Mouse (Mus musculus) megakaryocyte, embryonic 14.5 days (primary cell): ENCODE data around the gene Top3a. TPM values are rescaled to one million over a fixed set of nuclear protein-coding genes. Genes with fewer than 3 reads are reported as not detected.

Experiments used
- H3K27me3 ChIP-seq: replicated peaks from 2 replicates; pipeline ENCODE3; 2012; ENCODE audit warnings: inconsistent platforms
- H3K36me3 ChIP-seq: replicated peaks from 2 replicates; pipeline ENCODE3; 2012; ENCODE audit warnings: low read length, inconsistent platforms, mixed read lengths
- H3K4me1 ChIP-seq: 2 replicates; pipeline ENCODE4 v1.6.1; 2012; ENCODE audit warnings: inconsistent platforms
- H3K4me3 ChIP-seq: replicated peaks from 2 replicates; pipeline ENCODE3; 2012; ENCODE audit warnings: moderate library complexity, mild to moderate bottlenecking, inconsistent platforms
- H3K9me3 ChIP-seq: 2 replicates; pipeline ENCODE4 v1.6.1; 2012; ENCODE audit warnings: inconsistent platforms
- FLI1 ChIP-seq: IDR thresholded peaks from 2 replicates; pipeline ENCODE4 v1.6.1; 2012; ENCODE audit warnings: low read length, inconsistent platforms, mixed read lengths
- GATA1 ChIP-seq: IDR thresholded peaks from 3 replicates; pipeline ENCODE4 v1.6.1; 2012; ENCODE audit warnings: mixed read lengths, low read length, inconsistent platforms, borderline replicate concordance
- polyA plus RNA-seq: library from polyadenylated mRNA; stranded (reverse); fragments of >175 nt; gene quantifications from 2 replicates; pipeline ENCODE4 v1.2.3, GENCODE M21; 2012; ENCODE audit warnings: low replicate concordance; ENCODE audit not compliant: insufficient read depth

The Top3a gene
- polyA plus RNA-seq, 1 experiment: 1.9 TPM

DNA sequence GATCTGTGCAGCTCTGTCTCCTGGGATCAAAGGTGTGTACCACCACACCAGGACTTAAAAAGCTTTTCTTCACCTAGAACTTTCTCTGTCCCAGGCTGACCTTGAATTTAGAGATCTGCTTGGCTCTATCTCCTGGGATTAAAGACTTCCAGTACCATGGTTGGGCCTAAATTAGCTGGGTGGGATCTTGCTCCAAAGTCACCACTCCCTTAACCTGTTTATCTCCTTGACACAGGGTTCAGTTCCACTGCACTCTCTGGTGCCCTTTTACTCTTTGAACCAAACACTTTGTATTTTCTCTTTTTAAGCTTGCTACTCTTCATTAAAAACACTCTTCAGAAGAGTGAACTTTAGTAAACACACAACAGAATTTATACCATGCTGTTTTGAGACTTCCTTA, 39.7 kb downstream of the Top3a start:
- H3K4me3 ChIP-seq: no peak overlapping the region
- TF ChIP-seq FLI1: no peak
- TF ChIP-seq GATA1: no peak
- peaks cover 13% of the 10 kb centered on the region for H3K9me3 ChIP-seq
- peaks cover 67% of the 10 kb centered on the region for H3K36me3 ChIP-seq
- H3K27me3 ChIP-seq: no peaks in the 10 kb centered on the region
- peaks cover 18% of the 10 kb centered on the region for H3K4me1 ChIP-seq

DNA sequence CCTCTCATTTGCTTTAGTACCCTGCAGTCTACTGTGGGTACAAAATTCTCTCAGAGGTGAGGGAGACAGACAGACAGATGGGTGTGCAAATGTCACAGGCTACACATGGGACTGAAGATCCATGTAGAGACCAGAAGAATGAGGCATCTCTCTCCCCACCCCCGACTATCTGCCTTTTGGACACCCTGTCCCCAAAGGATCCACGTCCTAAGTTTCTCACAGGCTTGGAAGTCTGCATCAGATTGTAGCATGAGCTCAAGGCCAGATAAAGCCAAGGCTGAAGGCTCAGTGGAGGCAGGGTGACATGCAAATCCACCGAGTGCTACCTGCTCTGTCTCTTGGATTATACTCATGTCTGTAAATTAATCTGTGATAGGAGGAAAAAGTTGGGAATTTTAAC, 40.7 kb downstream of the Top3a start:
- Histone ChIP-seq H3K27me3 (no peaks in the 10 kb centered on the region), H3K4me3 (no peak overlapping the region), H3K36me3 (peaks cover 67% of the 10 kb centered on the region), H3K9me3 (peaks cover 13% of the 10 kb centered on the region), H3K4me1 (peaks cover 18% of the 10 kb centered on the region)
- TF ChIP-seq GATA1: no peak
- no peak for TF ChIP-seq FLI1

DNA sequence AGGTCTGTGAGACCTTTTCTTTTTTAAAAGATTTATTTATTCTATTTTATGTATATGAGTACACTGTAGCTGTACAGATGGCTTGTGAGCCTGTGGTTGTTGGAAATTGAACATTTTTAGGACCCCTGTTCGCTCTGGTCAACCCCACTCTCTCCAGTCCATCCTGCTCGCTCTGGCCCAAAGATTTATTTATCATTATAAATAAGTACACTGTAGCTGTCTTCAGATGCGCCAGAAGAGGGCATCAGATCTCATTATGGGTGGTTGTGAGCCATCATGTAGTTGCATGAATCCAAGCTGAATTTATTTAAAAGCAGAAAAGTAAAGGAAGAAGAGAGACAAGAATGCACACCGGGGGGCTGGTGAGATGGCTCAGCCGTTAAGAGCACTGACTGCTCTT, 42.0 kb downstream of the Top3a start:
- TF ChIP-seq FLI1 (no peak), GATA1 (no peak)
- H3K36me3 ChIP-seq: peaks cover 67% of the 10 kb centered on the region
- peaks cover 22% of the 10 kb centered on the region for H3K4me1 ChIP-seq
- no peak overlapping the region for H3K4me3 ChIP-seq
- H3K27me3 ChIP-seq: no peaks in the 10 kb centered on the region
- H3K9me3 ChIP-seq: peaks cover 13% of the 10 kb centered on the region

DNA sequence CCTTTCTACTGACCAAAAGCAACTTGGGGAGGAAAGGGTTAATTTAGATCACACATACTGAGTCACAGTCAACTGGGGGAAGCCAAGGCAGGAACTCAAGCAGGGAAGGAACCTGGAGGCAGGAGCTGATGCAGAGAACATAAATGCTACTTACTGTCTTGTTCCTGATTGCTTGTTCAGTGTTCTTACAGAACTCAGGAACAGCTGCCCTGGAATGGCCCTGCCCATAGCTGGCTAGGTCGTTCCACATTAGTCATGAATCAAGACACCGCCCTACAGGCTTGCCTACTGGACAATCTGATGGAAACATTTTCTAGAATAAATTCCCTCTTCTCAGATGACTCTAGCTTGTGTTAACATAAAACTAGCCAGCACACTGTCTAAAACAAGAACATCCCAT, 43.0 kb downstream of the Top3a start:
- TF ChIP-seq FLI1: no peak
- no peak for TF ChIP-seq GATA1
- H3K27me3 ChIP-seq: no peaks in the 10 kb centered on the region
- peaks cover 61% of the 10 kb centered on the region for H3K36me3 ChIP-seq
- no peak overlapping the region for H3K4me3 ChIP-seq
- peaks cover 13% of the 10 kb centered on the region for H3K9me3 ChIP-seq
- peaks cover 26% of the 10 kb centered on the region for H3K4me1 ChIP-seq

DNA sequence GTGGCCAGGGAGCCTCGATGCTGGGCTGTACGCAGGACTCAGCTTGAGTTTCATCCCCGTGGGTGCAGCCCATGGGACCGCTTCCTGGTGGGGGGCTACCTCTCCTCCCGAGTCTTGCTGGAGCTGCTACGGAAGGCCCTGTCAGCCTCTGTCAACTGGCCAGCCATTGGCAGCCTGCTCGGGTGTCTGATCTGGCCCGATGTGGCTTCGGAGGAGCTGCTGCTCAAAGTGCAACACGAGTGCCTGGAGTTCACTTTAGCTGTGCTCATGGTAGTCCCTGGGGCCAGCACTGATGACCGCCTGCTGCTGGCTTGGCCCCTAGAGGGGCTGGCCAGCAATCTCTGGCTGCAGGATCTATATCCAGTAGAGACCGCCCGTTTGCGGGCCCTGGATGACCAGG, 45.9 kb downstream of the Top3a start:
- Histone ChIP-seq H3K4me3 (no peak overlapping the region), H3K36me3 (peaks cover 47% of the 10 kb centered on the region), H3K9me3 (no peaks in the 10 kb centered on the region), H3K4me1 (peaks cover 48% of the 10 kb centered on the region), H3K27me3 (no peaks in the 10 kb centered on the region)
- no peak for TF ChIP-seq FLI1
- TF ChIP-seq GATA1: no peak

DNA sequence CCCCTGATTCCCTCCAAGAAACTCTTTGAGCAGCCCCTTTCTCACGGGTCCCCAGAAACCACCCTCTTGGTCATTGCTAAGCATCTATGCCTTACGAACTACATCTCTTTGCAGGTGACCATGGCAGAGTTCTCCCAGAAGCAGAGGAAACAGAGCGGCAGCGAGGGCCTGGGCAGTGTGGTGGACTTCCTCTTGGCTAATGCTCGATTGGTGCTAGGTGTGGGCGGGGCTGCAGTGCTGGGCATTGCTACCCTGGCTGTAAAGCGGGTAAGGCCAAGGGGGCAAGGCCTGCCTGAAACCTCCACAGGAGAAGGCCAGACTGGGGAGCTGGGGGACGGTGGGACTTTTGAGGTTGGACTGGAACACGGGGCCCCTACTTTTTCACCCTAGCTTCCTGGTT, 47.0 kb downstream of the Top3a start:
- Histone ChIP-seq H3K9me3 (no peaks in the 10 kb centered on the region), H3K4me3 (no peak overlapping the region), H3K27me3 (no peaks in the 10 kb centered on the region), H3K36me3 (peaks cover 50% of the 10 kb centered on the region), H3K4me1 (peaks cover 57% of the 10 kb centered on the region)
- no peak for TF ChIP-seq GATA1
- TF ChIP-seq FLI1: no peak

DNA sequence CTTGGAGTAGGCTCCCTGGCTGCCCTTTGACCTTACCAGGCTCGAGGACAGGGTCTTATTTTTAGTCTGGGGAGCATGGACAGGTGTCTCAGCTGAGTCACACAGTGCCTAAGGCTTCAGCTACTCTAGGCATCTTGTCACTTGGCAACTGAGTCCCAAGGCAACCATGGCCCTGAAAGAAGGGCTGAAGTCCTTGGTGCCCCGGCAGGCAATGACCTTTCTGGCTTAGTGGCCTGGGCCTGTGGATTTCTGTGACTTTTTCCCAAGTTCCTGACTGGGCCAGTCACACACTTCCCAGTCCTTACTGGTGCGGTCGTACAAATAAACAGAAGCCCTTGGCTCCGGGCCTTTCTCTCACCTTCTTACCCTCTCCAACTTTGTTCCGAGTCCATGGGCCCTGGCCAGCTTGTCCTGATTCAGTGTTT, 47.9 kb downstream of the Top3a start:
- no peaks in the 10 kb centered on the region for H3K9me3 ChIP-seq
- H3K4me3 ChIP-seq: peak overlapping the region; percentile 99
- no peaks in the 10 kb centered on the region for H3K27me3 ChIP-seq
- H3K36me3 ChIP-seq: peaks cover 59% of the 10 kb centered on the region
- no peak for TF ChIP-seq GATA1
- no peak for TF ChIP-seq FLI1
- H3K4me1 ChIP-seq: peaks cover 62% of the 10 kb centered on the region

DNA sequence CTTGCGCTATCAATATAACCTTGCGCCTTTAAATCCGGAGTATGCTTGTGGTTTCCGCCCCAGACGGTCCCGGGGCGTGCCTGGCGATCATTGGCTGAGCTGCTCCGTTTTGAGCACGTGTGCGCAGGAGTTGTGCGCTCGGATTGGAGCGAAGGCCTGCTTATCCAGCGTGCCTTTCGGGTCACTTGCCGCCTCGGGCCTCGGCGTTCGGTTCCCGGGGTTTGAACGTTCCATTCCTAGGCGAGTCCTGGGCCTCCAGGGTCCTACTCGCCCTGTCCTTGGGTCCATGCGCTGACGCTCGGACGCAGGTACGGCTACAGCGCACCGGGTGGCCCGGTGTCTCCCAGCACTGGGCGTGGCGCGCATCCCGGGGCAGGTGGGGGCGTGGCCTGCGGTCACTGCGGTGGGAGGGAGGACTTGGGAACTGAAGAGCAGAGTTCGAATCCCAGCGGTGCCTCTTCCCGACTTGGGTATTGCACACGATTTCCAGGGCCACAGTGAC, 48.9 kb downstream of the Top3a start, which contains the start of gene Mief2:
Mief2 (plus strand) TSS at position 139 of the 502 bp plus-strand sequence.
- peak within 1 kb of the TSS; percentile 99 for H3K4me3 ChIP-seq
- H3K4me1 ChIP-seq: peaks cover 53% of the 10 kb centered on the region
- H3K27me3 ChIP-seq: no peaks in the 10 kb centered on the region
- H3K36me3 ChIP-seq: peaks cover 60% of the 10 kb centered on the region
- TF ChIP-seq GATA1: no peak
- 0 out of 2 replicates have a peak, but pooled peaks have one; percentile 14 for TF ChIP-seq FLI1
- H3K9me3 ChIP-seq: no peaks in the 10 kb centered on the region

DNA sequence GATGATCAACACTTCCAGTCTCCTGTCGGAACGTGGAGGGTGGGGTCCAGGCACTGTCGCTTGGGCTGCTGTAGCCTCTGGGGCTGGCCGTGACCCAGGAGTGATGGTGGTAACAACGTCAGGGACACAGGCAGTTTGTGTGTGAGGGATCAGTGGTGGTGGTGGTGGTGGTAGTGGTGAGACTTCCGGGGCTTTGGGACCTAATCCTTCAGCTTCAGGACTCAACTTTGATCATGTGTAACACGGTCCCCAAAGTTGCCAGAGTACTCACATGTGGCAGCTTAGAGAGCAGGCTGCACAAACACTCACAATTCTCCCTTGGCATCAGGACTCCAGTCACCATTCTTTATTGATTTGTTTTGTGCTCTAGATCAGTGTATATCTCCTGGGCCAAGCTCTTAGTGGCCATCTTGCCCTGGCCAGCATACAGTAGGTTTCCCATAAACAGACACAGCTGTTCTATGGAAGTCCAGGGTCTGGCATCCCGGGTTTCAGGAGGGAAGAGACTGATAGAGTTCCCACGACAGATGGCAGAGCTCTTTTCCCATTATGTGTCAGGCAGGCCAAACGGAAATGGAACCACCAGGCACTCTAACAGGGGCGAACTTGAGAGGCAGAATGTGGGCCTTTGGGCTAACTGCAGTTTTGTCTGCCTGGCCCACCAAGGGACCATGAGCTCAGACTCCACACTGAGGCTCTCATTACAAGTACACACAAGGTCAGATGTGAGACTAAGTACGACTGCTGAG, 49.6 kb downstream of the Top3a start:
- Histone ChIP-seq H3K4me1 (peaks cover 49% of the 10 kb centered on the region), H3K27me3 (no peaks in the 10 kb centered on the region), H3K4me3 (peak overlapping the region; percentile 99), H3K36me3 (peaks cover 60% of the 10 kb centered on the region), H3K9me3 (no peaks in the 10 kb centered on the region)
- no peak for TF ChIP-seq GATA1
- no peak for TF ChIP-seq FLI1

DNA sequence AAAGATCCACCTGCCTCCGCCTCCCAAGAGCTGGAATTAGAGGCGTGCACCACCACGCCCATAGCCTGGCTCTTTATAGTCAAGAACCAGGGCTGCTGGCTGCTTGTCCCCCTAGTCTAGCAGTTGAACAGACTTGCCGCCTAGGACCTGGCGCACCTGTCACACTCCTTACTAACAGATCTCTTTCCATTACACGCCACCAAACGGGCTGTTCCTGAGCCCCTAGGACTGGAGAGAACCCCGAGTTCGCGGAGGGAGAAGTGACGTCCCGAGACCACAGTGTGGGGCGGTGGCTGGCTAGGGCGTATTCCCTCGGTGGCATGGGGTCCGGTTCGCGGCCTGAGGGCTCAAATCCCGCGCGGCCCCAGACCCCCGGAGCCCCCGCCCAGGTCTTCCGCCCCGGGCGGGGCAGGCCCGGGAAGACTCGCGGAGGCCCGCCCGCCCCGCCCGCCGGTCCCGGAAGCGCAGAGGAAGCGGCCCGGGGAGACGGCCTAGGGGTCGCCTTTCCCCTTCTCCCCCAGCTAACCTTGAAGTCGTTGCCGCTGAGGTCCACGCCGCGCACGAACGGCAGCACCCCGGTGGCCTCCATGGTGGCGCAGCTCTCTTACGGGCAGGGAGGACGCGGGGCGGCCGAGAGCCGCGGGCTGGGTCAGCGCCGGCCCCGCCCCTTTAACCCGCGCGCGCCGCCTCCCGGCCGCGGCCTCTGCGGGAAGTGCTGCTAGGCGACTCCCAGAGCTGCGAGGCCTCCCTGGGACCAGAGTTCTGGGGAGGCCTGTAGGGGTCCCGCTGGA, 50.4 kb downstream of the Top3a start, which contains the start of gene Flii:
Flii (minus strand) TSS at position 663 of the 791 bp plus-strand sequence.
- peaks cover 49% of the 10 kb centered on the region for H3K4me1 ChIP-seq
- peaks cover 60% of the 10 kb centered on the region for H3K36me3 ChIP-seq
- H3K27me3 ChIP-seq: no peaks in the 10 kb centered on the region
- TF ChIP-seq FLI1 (no peak), GATA1 (no peak)
- H3K4me3 ChIP-seq: peak within 1 kb of the TSS; percentile 99
- no peaks in the 10 kb centered on the region for H3K9me3 ChIP-seq
